Mouse (Mus musculus) ES-E14 (cell line): ENCODE results near the gene Orc2. TPM values are rescaled to one million over a fixed set of nuclear protein-coding genes. Genes with fewer than 3 reads are reported as not detected.

Experiments used
- DNase-seq: peaks from one replicate; pipeline ENCODE4 v3.0.0-alpha.2; 2013; ENCODE audit warnings: low read depth, low spot score
- H3K27ac ChIP-seq: 2 replicates; pipeline ENCODE4 v1.5.1; 2012; ENCODE audit warnings: low read depth, mild to moderate bottlenecking, low read length, moderate library complexity, mixed read lengths; ENCODE audit not compliant: poor library complexity, insufficient read depth, severe bottlenecking
- H3K36me3 ChIP-seq: 2 replicates; pipeline ENCODE4 v1.6.1; 2012; ENCODE audit warnings: mild to moderate bottlenecking, low read length, moderate library complexity, mixed read lengths; ENCODE audit not compliant: control insufficient read depth, poor library complexity, insufficient read depth, severe bottlenecking
- H3K4me1 ChIP-seq, 2 experiments: fragments of 150-350 bp in 1 of 2; sonication (generic) in 1 of 2; 2 replicates each; pipeline ENCODE4 v1.6.1; 2012; ENCODE audit warnings: low read length in 2 of 2, mild to moderate bottlenecking in 1 of 2, mixed read lengths in 1 of 2; ENCODE audit not compliant: control insufficient read depth in 2 of 2, insufficient read depth in 2 of 2, poor library complexity in 1 of 2
- H3K4me3 ChIP-seq, 2 experiments: fragments of 150-350 bp in 1 of 2; sonication (generic) in 1 of 2; 2 replicates each; pipeline ENCODE4 v1.5.1; 2012; ENCODE audit warnings: low read length in 2 of 2, low read depth in 1 of 2, mild to moderate bottlenecking in 1 of 2, mixed read lengths in 1 of 2; ENCODE audit not compliant: insufficient read depth in 1 of 2, poor library complexity in 1 of 2, severe bottlenecking in 1 of 2
- H3K9ac ChIP-seq: 2 replicates; pipeline ENCODE4 v1.6.1; 2012; ENCODE audit warnings: low read depth, mild to moderate bottlenecking, low read length, mixed read lengths; ENCODE audit not compliant: poor library complexity, insufficient read depth, severe bottlenecking
- H3K9me3 ChIP-seq: fragments of 150-350 bp; sonication (generic); 2 replicates; pipeline ENCODE4 v1.6.1; 2012; ENCODE audit warnings: low read depth, mild to moderate bottlenecking, low read length; ENCODE audit not compliant: control insufficient read depth, insufficient read depth
- CHD2 ChIP-seq: IDR thresholded peaks from 2 replicates; pipeline ENCODE4 v1.6.1; 2014; ENCODE audit warnings: mild to moderate bottlenecking, low read depth, low read length, inconsistent platforms
- HCFC1 ChIP-seq: IDR thresholded peaks from 2 replicates; pipeline ENCODE4 v1.6.1; 2012; ENCODE audit warnings: low read length, inconsistent platforms, borderline replicate concordance; ENCODE audit not compliant: insufficient read depth
- MAFK ChIP-seq: IDR thresholded peaks from 2 replicates; pipeline ENCODE4 v1.6.1; 2014; ENCODE audit warnings: mild to moderate bottlenecking, low read depth, low read length, inconsistent platforms; ENCODE audit not compliant: insufficient read depth
- ZC3H11A ChIP-seq: IDR thresholded peaks from 2 replicates; pipeline ENCODE4 v1.6.1; 2012; ENCODE audit warnings: low read depth, mild to moderate bottlenecking, inconsistent platforms, low read length, borderline replicate concordance
- ZNF384 ChIP-seq: IDR thresholded peaks from 2 replicates; pipeline ENCODE4 v1.6.1; 2012; ENCODE audit warnings: low read depth, low read length, inconsistent platforms
- in situ Hi-C, 2 experiments: fragments of 600-800 bp; cut with MboI; formaldehyde crosslinking; loops; one replicate each; pipeline ENCODE4 v1.15.1; 2025; ENCODE audit warnings: low sequenced_read_pairs in 2 of 2, inconsistent platforms in 1 of 2; ENCODE audit not compliant: unreplicated experiment in 2 of 2
- total RNA-seq: library from RNA; depleted of rRNA; stranded (reverse); fragments of 300-350 nt; gene quantifications from 2 replicates; pipeline ENCODE4 v1.2.3, GENCODE M21; 2012; rRNA removed

Gene Orc2
- total RNA-seq = 49.9 and 71.3 TPM in 2 replicates

DNA sequence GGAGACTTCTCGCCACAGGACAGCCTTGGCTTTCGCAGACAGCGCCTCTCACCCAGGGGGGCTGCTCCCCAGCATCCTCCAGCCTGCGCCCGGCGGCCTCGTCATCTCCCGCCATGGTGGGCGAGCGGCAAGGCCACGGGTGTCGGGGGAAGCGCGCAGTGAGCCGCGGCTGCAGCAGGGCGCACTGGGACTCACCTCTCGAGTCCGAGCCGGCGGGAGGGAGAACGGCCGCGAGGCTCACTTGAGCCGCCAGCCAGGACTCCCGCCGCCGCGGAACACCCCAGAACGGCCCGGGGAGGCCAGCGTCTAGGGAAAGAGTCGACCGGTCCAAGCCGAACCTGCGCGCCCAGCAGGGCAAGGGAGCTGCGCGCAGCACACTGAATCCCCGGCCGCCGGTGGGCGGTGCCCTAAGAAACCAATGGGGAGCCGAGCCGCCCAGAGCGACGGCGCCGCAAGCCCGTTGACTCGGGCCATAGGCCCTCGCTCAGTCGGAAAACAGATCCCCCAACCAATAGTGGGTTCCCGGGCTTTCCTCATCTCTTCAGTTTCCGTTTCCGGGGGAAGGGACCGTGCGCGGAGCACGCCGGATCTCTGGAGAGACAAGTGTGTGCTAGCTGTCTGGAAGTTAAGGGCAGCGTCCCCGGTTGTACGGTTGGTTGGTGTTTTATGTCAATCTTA lies at the start of gene Orc2:
Gene Orc2 (minus strand): TSS at position 533 of the 678 bp plus-strand sequence.
- peak; percentile 86 for DNase-seq
- in situ Hi-C loops = no loop called here
- H3K36me3 ChIP-seq = peaks cover 7% of the 10 kb centered on the region; the same call in 1 of the 2 replicates
- H3K9ac ChIP-seq = peak within 1 kb of the TSS; percentile 96
- H3K4me1 ChIP-seq = 0 out of 4 replicates have a peak, but pooled peaks cover 0 to 2% of the 10 kb centered on the region in 2 experiments
- peaks cover 19% of the 10 kb centered on the region for H3K9me3 ChIP-seq
- peak within 1 kb of the TSS; percentile 91 for H3K27ac ChIP-seq
- H3K4me3 ChIP-seq = peak within 1 kb of the TSS; percentile 90 to 94
- TF ChIP-seq CHD2 (peak; percentile 75), ZNF384 (no peak), MAFK (no peak), ZC3H11A (no peak), HCFC1 (peak; percentile 41; the same call in 1 of the 2 replicates)

DNA sequence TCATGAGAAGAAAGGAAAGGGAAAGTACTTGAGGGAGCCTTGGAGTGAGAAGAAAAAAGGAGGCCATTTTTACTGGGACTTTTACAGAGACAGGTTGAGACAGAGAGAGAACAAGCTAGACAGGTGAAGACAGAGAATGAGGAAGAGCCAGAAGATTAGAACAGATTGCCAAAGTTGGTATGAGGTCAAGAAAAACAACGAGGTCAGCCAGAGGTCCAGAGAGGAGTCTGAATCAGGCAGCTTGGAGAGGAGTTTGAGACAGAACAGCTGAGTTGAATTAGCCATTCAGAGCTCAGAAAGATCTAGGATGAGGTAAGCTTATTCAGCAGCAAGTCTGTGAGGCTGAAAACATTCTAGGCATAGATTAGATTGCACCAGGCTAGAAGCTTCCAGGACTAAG lies 36.5 kb upstream of the Orc2 start:
- H3K4me1 ChIP-seq = no peaks in the 10 kb centered on the region
- H3K27ac ChIP-seq = no peak overlapping the region
- H3K36me3 ChIP-seq = no peaks in the 10 kb centered on the region; the same call in 1 of the 2 replicates
- H3K9me3 ChIP-seq = no peaks in the 10 kb centered on the region
- DNase-seq = no peak
- H3K9ac ChIP-seq = no peak overlapping the region
- H3K4me3 ChIP-seq = no peak overlapping the region
- TF ChIP-seq CHD2 (no peak), MAFK (no peak), ZC3H11A (no peak), HCFC1 (no peak), ZNF384 (no peak)
- in situ Hi-C loops = no loop called here

DNA sequence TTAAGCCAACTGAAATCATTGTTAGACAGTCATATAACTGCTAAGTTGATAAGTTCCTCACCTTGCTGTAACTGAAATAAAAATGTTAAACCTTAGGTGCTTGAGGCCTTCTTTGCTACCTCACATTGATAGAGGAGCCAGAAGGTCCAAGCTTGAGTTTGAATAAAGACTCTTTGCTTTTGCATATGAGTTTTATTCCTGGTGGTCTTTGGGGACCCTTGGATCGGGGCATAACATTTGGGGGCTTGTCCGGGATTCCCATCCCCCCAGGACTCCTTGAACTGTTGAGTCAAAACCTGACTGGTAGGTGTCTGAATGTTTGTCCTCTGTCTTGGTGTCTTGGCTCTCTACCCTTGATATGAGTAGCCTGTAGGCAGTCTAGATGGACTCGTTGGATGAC lies 2.3 kb upstream of the Orc2 start:
- H3K4me3 ChIP-seq = no peak overlapping the region
- H3K4me1 ChIP-seq = 0 out of 4 replicates have a peak, but pooled peaks cover 0 to 2% of the 10 kb centered on the region in 2 experiments
- DNase-seq = no peak
- no peak overlapping the region for H3K9ac ChIP-seq
- TF ChIP-seq ZNF384 = no peak
- TF ChIP-seq ZC3H11A = no peak
- no peak for TF ChIP-seq MAFK
- no peak for TF ChIP-seq HCFC1
- TF ChIP-seq CHD2 = no peak
- in situ Hi-C loops = no loop called here
- H3K27ac ChIP-seq = no peak overlapping the region
- no peaks in the 10 kb centered on the region; the same call in none of the 2 replicates for H3K36me3 ChIP-seq
- H3K9me3 ChIP-seq = peaks cover 29% of the 10 kb centered on the region

DNA sequence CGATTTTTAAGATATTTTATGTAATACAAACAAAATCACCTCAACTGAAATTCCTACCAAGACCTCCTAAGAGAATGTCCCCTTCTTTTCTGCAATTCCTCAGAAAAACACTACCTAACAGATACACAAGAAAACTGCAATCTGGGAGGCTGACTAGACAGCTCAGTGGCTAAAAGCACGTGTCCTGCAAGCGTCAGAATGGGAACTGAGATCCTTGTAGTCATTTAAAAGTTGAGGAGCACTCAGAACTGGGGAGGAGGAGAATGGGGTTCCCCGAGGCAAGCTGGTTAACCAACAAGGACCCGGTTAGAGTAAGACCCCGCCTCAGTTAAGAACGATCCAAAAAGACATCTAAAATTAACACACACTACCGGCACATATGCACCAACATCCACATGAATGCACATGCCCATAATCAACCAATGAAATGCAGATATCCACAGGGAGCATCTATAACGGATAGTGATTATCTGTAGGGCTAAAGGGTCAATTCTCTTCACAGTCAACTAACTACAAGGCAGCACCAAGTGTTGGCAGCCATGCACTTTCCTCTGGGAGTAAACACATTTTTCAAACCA lies 1.0 kb downstream of the Orc2 start:
- H3K4me1 ChIP-seq = 0 out of 4 replicates have a peak, but pooled peaks cover 0 to 2% of the 10 kb centered on the region in 2 experiments
- TF ChIP-seq CHD2 (no peak), ZC3H11A (no peak), MAFK (no peak), HCFC1 (no peak), ZNF384 (no peak)
- peaks cover 19% of the 10 kb centered on the region for H3K9me3 ChIP-seq
- peak overlapping the region; percentile 91; the same call in 1 of the 2 replicates for H3K27ac ChIP-seq
- in situ Hi-C loops = no loop called here
- peaks cover 7% of the 10 kb centered on the region; the same call in 1 of the 2 replicates for H3K36me3 ChIP-seq
- peak overlapping the region; percentile 90 to 94 for H3K4me3 ChIP-seq
- no peak for DNase-seq
- peak overlapping the region; percentile 96 for H3K9ac ChIP-seq
